Mouse (Mus musculus): ENCODE results near the gene Slc12a7.

Slc12a7 gene

DNA sequence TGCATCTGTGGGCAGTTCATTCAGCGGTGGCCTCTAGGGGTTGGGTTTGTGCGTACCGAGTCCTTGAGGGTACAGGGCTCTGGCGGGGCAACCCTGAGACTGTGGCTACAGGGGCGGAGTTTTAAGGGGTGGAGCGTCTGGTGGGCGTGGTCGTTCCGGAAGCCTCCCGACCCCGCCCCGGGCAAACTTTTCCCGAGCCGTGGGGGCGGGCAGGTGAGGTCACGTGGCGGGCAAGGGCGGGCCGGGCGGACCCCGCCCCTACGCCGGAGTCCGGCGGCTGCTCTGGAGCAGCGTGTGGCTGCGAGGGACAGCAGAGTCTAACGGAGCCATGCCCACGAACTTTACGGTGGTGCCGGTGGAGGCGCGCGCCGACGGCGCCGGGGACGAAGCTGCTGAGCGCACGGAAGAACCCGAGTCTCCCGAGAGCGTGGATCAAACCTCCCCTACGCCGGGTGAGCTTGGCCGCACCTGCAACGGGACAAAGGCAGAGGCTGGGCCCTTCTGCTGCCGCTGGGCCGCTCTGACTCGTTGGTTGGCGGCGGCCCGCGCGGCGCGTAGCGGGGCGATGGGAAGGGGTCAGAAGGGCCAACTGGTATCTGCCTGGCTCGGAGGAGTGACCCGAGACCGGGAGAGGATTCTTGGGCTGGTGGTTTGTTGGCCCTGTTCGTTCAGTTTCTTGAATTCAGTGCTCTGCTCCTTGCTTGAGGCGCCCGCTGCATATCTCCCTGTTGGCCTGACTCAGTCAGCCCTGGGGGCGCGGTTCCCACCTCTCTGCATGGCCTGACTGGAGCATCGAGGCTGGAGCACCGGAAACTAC is 30.8 kb downstream of the Slc12a7 start:
- peak; percentile 93 for DNase-seq (ENCODE audit: low spot score)

DNA sequence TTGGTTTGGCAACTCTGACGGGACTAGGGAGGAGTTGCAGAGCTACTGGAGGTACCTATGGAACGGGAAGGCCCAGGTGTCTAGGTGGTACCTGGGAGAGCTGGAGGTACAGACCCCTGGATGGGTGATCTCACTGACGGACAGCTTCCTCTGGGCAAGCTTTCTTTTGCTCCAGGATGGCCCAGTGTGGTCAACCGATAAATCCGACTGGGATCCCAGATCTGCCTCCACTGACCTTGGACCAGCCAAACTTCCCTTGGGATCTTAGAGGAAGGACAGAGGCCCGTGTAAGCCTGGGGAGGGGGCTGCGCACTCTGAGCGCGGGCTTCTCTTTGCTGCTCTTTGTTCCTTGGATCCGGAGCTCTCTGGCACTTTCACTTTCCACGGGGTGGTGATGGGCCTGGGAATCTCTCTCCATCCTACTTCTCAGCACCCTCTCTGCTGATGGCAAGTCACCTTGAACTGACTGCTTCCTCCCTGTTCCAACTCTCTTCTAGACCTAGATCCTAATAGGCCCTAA is 31.4 kb downstream of the Slc12a7 start:
- peak; percentile 34 for DNase-seq (ENCODE audit: low spot score)

DNA sequence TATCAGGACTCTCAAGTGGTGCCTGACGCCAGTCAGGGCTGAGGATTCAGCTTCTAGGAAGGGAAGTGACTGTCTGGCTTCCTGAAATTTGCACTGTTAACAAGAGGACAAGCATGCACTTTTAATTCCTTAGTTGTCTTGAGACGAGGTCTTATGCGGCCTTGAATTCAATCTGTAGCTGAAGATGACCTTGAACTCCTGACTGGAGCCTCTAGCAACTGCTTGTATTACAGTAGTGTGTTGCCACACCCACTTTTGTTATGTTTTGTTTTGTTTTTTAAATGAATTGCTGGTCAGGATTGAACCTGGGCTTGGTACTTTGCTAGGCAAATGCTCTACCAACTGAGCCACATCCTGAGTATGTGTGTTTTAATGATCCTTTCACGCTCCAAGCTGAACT is 32.5 kb downstream of the Slc12a7 start:
- no peak for DNase-seq (ENCODE audit: low spot score)

DNA sequence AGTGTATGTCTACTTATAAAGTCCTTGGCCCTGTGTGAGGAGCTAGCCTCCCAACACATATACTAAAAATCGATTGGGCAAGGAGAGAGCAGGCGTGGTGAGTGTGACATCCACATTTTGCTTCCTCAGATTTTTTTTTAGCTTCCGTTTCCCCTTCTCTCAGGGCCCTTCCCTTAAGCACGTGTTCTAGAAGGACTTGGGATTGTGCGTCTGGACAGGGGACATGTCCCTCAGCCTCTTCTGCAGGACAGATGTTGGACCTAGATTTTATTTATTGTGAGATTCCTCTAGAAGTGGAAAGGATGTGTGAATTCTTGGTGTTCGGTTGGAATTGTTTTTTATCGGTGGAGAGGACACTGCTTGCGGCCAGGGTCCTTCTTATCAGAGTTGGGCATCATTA is 34.3 kb downstream of the Slc12a7 start:
- DNase-seq (ENCODE audit: low spot score): no peak

DNA sequence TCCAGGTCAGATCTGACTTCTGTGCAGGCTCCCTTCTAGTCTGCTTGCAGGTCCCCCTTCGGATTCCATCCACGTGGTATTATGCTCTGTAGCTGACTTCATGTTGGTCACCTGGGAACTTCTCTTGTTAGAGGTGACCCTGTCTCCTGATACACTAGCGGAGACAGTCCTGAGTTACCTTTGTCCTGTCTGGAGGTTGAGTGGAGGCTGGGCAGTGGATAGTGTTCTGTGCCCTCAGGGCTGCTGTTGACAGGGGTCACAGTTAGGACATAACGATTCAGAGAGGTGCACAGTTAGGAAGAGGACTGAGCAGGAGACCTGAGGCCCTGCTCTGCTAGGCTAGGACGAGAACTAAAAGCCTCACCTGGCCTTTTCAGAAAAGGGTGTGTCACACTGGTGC is 34.9 kb downstream of the Slc12a7 start:
- DNase-seq (ENCODE audit: low spot score): peak; percentile 61

DNA sequence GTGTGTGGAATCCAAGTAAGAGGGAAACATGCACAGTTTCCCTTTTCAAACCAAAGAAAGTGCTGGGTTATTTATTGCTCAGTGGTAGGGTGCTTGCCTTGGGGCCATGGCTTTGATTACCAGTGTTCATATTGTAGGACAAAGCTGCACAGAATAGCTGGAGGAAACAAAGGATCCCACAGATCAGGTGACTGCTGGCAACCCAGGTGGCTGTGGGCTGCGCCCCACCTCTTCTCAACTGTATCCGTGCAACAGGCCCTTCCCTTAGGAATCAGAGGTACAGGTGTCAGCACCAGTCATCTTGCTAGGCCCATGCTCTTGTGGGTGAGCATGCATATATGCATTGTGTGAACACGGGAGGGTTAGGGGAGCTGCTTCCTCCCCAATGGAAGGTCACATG is 35.4 kb downstream of the Slc12a7 start:
- no peak for DNase-seq (ENCODE audit: low spot score)

DNA sequence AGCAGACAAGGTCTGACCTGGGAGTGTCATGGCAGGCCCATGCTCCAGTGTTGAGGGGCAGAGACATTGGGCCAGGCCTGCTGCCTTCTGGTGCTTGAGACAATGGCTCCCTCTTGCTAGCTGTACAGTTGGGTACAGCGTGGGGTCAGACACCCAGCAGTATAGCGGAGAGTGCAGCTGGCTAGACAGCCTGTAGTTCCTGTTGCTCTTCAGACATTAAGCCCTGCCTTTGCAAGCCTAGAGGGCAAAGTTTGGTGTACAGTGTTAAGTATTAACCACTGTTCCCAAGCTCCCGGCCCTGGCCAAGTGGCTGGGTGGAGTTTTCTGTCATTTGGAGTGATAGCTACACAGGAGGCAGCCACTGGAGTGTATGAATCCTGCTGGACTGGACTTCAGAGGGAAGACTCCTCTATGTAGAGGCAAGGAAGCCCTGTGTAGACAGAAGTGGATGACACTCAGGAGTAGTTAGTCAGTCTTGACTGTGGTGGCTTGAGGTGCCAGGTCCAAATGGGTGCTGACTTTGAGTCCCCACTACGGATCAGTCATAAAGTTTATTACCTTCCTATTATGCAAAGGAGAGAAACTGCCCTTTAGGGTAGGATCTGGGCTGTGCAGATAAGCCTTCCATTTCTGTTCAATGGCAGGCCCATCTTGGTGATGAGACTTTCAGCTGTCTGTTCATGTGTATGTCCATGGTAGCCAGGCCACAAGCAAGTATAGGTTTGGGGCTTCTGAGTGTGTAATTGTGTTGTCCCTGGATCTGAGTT is 37.2 kb downstream of the Slc12a7 start:
- DNase-seq (ENCODE audit: low spot score): peak; percentile 87

DNA sequence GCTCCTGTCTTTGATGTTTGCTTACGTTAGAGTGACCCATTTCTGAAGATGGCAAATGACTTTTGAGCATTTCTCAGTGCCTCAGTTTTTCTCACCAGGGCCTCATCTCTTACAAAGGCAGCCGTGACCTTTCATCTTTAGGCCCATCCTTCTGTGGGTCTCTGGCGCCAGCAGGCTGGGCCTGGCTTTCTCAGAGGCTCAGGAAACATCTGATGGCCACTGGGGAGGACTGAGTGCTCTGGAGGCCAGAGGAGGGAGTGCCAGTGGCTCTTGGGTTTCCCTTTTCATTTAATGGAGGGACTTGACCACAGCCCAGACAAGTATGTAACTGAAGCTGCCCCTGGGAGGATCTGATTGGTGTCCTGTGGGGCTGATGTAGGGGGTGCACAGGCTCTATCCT is 38.2 kb downstream of the Slc12a7 start:
- DNase-seq (ENCODE audit: low spot score): peak; percentile 32

DNA sequence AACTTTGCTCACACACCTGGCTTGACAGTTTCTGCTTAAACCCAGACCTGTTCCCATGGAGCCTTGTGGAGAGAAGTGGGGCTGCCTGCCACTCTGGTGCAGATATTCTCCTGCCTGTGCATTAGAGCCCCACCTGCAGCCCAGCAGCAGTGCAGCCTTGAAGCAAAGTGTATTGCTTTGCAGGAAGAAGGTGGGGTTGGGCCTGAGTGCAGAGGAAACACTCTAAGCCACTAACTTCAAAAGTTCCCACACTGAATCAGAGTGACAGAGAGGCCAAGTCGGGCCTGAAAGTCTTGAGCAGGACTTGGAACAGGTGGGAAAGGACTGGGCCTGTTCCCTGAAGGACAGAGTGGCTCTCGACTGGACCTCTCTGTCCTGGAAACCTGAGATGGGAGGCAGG is 39.8 kb downstream of the Slc12a7 start:
- DNase-seq (ENCODE audit: low spot score): no peak

DNA sequence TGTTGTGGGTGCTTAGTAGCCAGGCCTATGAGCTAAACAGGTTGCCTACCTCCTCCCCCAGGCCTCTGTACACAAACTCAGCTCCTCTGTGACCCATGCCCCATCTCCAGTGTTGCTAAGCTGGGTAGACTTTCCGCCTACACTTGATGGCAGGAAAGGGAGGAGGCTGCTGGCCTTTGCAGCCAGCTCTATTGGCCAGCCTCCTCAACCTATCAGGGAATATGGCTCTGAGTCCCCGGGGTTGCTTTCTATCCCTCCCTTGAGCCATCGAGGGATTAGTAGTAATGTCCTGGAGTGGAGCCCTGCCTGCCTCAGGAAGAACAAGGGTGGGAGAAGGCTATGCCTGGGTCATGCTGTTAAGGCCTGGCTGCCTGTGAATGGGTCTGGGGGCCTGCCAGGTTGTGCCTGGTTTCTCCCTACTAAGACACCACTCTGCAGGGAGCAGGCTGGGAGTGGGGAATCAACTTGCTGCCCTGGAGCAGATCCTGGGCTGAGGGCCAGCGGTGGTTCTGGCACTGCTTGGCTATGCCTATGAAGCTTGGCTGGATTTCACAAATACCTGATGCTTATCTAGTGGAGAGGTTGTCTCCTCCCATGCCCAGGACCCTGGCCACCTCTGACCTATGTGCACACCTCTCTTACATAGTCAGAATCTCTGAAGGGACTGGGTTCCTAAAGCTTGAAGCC is 40.8 kb downstream of the Slc12a7 start:
- DNase-seq (ENCODE audit: low spot score): no peak

DNA sequence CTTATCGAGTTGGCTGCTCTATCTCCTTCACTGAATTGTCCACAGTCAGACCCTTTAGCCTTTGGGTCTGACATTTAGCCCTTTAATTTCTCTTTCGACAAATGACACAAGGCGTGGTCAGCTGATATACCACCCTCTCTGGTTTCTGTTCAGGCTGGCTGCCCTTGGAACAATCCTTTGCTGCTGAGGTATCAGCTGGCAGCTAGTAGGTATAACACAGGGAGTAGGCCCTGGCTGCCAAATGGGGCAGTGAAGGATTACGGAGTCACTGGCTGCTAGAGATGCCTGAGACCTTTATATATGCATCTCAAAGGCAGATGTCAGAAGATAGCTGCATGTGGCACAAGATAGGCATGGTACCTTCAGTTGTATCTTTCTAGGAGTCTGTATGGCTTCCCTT is 42.9 kb downstream of the Slc12a7 start:
- no peak for DNase-seq (ENCODE audit: low spot score)

DNA sequence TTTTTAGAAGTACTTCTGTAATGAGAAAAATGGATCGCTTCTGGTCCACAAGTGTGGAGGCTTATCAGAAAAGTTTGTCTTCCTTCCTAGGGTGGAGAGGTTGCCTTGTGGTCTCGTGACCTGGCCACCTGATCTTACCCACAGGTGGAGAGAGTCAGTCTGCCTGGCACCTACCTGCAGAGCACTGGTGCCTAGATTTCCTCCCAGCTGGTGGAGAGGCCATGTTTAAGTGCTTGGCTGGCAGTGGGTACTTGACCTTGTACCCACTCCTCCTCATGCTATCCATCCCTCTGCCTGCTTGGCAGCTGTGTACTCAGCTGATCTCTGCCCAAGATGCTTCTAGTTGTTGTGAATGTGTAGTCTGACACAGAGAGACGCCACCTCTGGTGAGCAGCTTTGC is 44.7 kb downstream of the Slc12a7 start:
- DNase-seq (ENCODE audit: low spot score): no peak

DNA sequence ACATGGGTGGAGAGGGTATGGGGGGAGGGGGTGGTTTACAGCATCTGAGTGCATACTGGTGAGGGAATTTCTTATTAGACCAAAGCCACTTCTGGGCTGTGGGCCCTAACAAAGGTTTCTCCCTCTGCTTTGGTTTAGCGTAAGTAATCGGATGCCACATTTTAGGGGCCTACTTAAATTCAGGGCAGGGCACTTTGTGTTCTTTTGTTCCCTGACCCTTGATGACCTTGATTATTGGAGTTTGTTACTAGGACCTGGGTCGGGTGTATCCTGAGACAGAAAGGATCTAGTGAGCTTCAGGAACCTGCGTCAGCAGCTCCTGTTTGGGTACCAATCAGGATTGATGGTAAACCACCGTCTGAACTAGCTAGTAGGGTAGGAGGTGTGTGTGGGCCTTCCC is 49.6 kb downstream of the Slc12a7 start:
- no peak for DNase-seq (ENCODE audit: low spot score)

DNA sequence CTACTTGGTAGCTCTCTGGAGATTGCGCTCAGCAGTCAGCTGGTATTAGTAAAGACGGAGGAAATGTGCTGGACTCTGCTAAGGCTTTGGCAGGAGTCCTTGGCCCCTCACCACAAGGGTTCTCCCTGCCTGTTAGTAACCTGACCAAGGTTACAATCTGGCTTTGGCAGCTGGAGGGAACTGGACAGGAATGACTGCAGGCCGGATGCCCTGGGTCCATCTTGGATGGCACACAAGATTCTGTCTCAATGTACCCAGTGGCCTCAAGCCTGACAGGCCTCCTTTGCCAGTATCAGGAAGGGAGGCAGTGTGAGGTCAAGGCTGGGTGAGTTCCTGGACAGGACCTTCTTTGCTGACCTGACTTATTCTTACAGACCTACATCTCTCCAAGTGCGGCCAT is 59.3 kb downstream of the Slc12a7 start:
- DNase-seq (ENCODE audit: low spot score): no peak

DNA sequence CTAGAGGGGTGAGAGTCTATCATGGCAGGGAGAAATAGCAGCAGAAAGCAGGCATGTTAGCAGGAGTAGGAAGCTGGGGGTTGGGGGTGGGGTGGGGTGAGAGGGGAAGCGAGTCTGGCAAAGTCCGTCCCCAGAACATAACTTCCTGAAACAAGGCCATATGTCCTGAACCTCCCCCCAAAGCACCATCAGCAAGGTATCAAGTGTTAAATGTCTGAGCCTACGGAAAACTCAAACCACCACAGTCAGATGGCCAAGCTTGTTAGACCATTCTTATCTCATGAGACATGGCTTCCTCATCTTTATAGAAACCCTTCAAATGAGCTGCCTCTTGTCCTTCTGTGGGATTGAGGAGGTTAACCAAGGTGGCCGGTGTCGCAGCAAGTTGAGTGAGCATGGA is 60.3 kb downstream of the Slc12a7 start:
- DNase-seq (ENCODE audit: low spot score): no peak

DNA sequence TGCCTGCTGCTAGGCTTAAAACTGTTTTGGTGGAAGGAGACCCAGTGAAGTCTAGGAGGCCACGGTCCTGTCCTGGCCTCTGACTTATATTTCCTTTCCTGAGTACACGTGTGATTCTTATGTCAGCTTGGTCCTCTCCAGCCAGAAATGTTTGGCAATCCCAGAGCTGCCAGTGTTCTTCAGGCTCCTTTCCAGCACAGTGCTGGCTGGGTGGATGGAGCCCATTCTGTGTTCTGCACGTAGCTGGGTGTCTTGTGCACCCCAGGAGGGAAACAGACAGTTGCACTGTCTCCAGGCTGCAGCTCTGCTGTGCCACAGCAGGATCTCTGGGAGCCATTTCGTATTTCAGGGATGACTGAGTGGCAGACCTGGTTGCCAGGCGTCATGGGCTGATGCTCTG is 66.2 kb downstream of the Slc12a7 start:
- no peak for DNase-seq (ENCODE audit: low spot score)

DNA sequence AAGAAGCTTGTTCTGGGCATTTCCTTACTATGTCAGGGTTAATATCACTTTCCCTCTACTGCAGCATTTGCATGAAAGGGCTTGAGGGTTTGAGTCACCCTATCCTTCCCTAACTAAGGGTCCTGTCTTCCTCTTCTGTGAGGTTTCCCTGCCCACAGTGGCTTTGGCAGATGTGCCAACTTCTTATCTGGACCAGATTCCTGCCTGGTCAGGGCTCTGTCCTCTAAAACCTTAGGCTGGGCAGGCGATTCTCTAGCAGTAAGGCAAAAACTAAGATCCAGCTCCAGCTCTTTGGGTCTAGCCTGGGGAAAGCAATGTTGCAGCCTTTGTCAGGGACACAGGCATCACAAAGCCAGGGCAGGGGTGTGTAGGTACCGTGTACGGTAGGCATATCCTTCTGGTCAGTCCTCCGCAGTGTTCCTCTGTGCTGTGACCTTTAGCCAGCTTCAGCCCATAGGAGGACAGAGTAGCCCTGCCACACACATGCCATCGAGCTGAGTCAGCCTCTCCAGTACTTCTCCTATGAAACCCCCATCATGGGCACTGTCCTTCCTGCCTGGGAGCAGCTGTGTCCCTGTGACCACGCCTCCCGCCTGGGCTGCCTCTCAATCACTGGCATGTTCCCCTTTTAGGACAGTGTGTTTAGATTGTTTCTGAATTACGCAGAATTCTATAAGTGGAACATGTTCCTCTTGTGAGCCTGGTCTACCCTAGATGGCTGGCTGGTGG is 70.7 kb downstream of the Slc12a7 start:
- DNase-seq (ENCODE audit: low spot score): no peak

DNA sequence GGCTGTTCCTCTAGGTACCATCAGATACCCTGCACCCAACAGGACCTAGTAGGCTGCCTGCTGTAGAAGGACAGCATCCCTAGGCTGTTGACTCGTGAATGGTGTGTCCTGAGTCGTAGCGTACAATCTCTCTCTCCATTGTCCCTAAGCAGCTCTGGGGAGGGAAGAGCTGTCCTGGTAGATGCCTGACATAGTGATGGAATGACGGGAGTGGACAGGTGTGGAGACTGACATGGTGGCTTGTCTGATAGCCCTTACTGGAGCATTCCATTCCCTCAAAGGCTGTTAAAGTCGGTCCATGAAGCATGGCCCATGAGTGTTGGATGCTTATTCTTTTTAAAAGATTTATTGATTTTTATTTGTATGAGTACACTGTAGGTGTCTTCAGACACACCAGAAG is 72.0 kb downstream of the Slc12a7 start:
- DNase-seq (ENCODE audit: low spot score): no peak

DNA sequence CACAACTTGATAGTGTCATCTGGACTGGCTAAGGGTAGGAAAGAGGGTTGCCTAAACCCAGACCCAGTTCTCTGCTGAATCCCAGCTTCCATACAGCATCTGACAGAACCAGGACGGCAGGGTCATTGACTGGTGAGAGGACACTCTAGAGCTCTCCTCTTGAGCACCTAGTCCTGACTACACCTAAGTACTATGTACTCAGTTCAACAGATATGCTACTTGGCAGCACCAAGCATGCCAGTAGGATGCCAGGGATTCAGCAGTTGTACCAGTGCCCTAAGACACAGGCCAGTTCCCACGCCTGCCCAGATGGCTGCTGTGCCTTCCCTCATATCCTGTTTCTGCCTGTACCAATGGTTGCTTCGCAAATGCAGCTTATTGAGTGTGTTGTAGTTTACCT is 80.0 kb downstream of the Slc12a7 start:
- DNase-seq (ENCODE audit: low spot score): no peak

DNA sequence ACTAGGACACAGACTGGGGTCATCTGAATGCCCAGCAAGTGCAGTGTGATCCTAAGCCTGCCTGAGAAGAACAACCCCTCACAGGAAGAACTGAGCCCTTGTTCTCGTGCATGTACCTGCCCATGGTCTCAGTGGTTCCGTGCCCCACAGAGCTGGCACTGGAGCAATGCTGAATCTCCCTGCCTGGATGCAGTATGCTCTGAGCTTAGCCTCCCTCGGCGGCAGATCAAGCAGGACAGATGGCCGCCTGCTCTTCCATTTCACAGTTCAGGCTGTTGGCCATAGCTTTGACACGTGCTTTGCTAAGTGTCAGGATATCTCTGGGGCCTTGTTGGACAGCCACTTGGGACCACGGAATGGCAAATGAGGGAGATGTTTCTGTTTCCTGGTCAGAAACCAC is 81.3 kb downstream of the Slc12a7 start:
- DNase-seq (ENCODE audit: low spot score): no peak

DNA sequence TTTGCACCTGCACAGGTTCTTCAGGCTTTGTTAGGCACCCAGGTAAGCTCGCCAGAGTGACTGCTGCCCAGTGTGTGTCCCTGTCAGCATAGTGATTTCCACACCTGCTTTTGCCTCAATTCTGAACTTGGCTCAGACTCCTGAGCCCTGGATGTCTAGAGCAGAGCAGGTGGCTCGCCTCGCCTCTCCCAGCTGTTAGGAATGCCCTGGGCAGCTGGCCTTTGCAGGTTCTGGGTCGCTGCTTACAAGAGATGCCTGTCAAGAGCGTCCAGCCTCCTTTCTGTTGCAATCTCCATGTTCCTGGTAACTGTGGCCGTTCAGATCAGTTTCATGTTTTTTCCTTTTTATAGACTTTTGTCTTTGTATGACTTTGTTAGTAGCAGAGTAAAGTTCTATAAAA is 83.4 kb downstream of the Slc12a7 start:
- no peak for DNase-seq (ENCODE audit: low spot score)

DNA sequence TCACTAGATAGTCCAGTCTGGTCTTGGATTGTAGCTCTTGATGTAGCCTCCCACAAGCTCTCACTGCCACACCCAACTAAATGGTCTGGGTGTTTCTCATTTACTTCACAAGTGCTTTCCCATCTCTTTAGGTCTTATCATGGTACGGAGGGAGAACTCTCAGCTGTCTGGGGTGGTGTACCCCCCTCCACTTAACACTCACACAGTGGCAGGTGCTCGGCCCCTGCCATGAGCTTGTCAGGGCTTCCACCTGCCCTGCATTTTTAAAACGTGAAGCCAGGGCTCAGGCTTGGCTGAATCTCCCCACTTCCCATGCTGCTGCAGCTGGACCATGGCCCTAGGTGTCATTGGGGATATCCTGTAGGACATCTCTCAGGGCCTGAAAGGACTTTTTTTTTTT is 86.0 kb downstream of the Slc12a7 start:
- DNase-seq (ENCODE audit: low spot score): no peak
